Mouse (Mus musculus): Measurements from ENCODE around the gene Surf4.

GRCm38 (mm10) chr2:26870666-26871065, 63.1 kb downstream of the Surf4 start:
- TF ChIP-seq CTCF (IDR thresholded peaks at IDR 0.05; ENCODE audit: low read depth, low read length) (no peak), POLR2A (IDR thresholded peaks at IDR 0.05; ENCODE audit: borderline replicate concordance, low read depth, low read length) (no peak)

Data from bone marrow macrophage, adult 2 months (primary cell).